Mouse (Mus musculus) granulocyte monocyte progenitor cell, adult 5-6 weeks (primary cell): Measurements from ENCODE around the gene Gm13279. TPM values are rescaled to one million over a fixed set of nuclear protein-coding genes. Genes with fewer than 3 reads are reported as not detected.
"Not testable (repeated sequence)": the region's sequence is repeated elsewhere in the genome, so short reads cannot be mapped to it uniquely, and the experiment has no call there.

Source experiments
- ATAC-seq: replicated peaks from 2 replicates; pipeline ENCODE4 v1.8.0; 2016; ENCODE audit warnings: mild to moderate bottlenecking, moderate TSS enrichment, inconsistent platforms; ENCODE audit not compliant: poor library complexity, severe bottlenecking
- total RNA-seq, 2 experiments: library from RNA; stranded (forward) in 1 of 2; stranded (reverse) in 1 of 2; fragments of 200-712, 200-1000 nt in 1 of 2; fragments of >200 nt in 1 of 2; fragmentation: Nextera tagmentation in 1 of 2; gene quantifications; 2 replicates each; pipeline ENCODE4 v1.2.3; 2014 to 2017

Gene Gm13279
- total RNA-seq (2014; fragmentation: Nextera tagmentation), result not detected in 2 replicates
- not detected in 2 replicates for total RNA-seq (2017)

GRCm38 (mm10) chr4:88797097-88797496, at the start of gene Gm13279:
TSS of gene Gm13279 (plus strand) at chr4:88797397.
- not testable (repeated sequence) for ATAC-seq

GRCm38 (mm10) chr4:88749926-88750325, 47.3 kb upstream of the Gm13279 start:
- no peak for ATAC-seq

GRCm38 (mm10) chr4:88754818-88755340, 42.3 kb upstream of the Gm13279 start, which contains the start of gene Gm13271:
TSS of gene Gm13271 (plus strand) at chr4:88754868.
- ATAC-seq, result not testable (repeated sequence)

- not testable (repeated sequence) for ATAC-seq
These were observed 40.4 kb upstream of the Gm13279 start for GRCm38 (mm10) chr4:88756581-88757513.

GRCm38 (mm10) chr4:88757628-88758031, 39.6 kb upstream of the Gm13279 start:
- ATAC-seq, result peak; percentile 100

- not testable (repeated sequence) for ATAC-seq
These were observed 38.4 kb upstream of the Gm13279 start for GRCm38 (mm10) chr4:88758751-88759150.

- ATAC-seq, result not testable (repeated sequence)
These were observed 37.5 kb upstream of the Gm13279 start, which contains the start of gene Gm13283 for GRCm38 (mm10) chr4:88759610-88760268. TSS of gene Gm13283 (plus strand) at chr4:88760119.

- not testable (repeated sequence) for ATAC-seq
These were observed 36.8 kb upstream of the Gm13279 start for GRCm38 (mm10) chr4:88760431-88760830.

GRCm38 (mm10) chr4:88761776-88762175, 35.4 kb upstream of the Gm13279 start:
- not testable (repeated sequence) for ATAC-seq

- not testable (repeated sequence) for ATAC-seq
These were observed 34.9 kb upstream of the Gm13279 start for GRCm38 (mm10) chr4:88762341-88762740.

GRCm38 (mm10) chr4:88763384-88764018, 33.7 kb upstream of the Gm13279 start:
- peak; percentile 82 for ATAC-seq

GRCm38 (mm10) chr4:88773534-88773933, 23.7 kb upstream of the Gm13279 start, which contains the start of gene Gm13290:
TSS of gene Gm13290 (plus strand) at chr4:88773834.
- ATAC-seq, result not testable (repeated sequence)

GRCm38 (mm10) chr4:88776622-88777021, 20.6 kb upstream of the Gm13279 start, which contains the start of gene Gm13289:
TSS of gene Gm13289 (plus strand) at chr4:88776922.
- ATAC-seq, result not testable (repeated sequence)

GRCm38 (mm10) chr4:88779550-88779949, 17.6 kb upstream of the Gm13279 start, which contains the start of gene Gm13272:
TSS of gene Gm13272 (plus strand) at chr4:88779850.
- not testable (repeated sequence) for ATAC-seq

- not testable (repeated sequence) for ATAC-seq
These were observed 16.9 kb upstream of the Gm13279 start for GRCm38 (mm10) chr4:88780320-88780719.

GRCm38 (mm10) chr4:88781831-88782230, 15.4 kb upstream of the Gm13279 start, which contains the start of gene Ifnz:
TSS of gene Ifnz (plus strand) at chr4:88782131.
- not testable (repeated sequence) for ATAC-seq

GRCm38 (mm10) chr4:88782335-88782734, 14.9 kb upstream of the Gm13279 start:
- ATAC-seq, result not testable (repeated sequence)

- not testable (repeated sequence) for ATAC-seq
These were observed 11.8 kb upstream of the Gm13279 start, which contains the start of gene Gm13276 for GRCm38 (mm10) chr4:88785409-88785808. TSS of gene Gm13276 (plus strand) at chr4:88785709.

GRCm38 (mm10) chr4:88788402-88788801, 8.8 kb upstream of the Gm13279 start, which contains the start of gene Gm13277:
TSS of gene Gm13277 (plus strand) at chr4:88788632.
- not testable (repeated sequence) for ATAC-seq
